Mouse (Mus musculus): ENCODE measurements at regions not wholly inside any gene's neighbourhood (a gene's known extent, or its start where the extent isn't known, plus 50 kb on each side); places are given as distances from the start of the nearest gene placed in this dataset.

GRCm38 (mm10) chr6:73610048-73610624, 140.7 kb upstream of the 4931417E11Rik start:
- TF ChIP-seq CTCF (IDR thresholded peaks at IDR 0.05; ENCODE audit: extremely low read depth, insufficient read depth, low read length) = no peak
- no peak for TF ChIP-seq POLR2A (IDR thresholded peaks at IDR 0.05; ENCODE audit: extremely low read depth, insufficient read depth, low read length)

Data from cortical plate, adult 2 months (tissue).